Mouse (Mus musculus): Measurements from ENCODE around the gene Duxf3.
"Not testable (repeated sequence)": the region's sequence is repeated elsewhere in the genome, so short reads cannot be mapped to it uniquely, and the experiment has no call there.

Gene Duxf3

GRCm38 (mm10) chr10:58223161-58223560 lies 9.3 kb downstream of the Duxf3 start:
- DNase-seq (ENCODE audit: low read depth, low spot score), result not testable (repeated sequence)

- DNase-seq (ENCODE audit: low read depth, low spot score), result not testable (repeated sequence)
These were observed 10.9 kb downstream of the Duxf3 start for GRCm38 (mm10) chr10:58221571-58221970.

GRCm38 (mm10) chr10:58220726-58221125 lies 11.7 kb downstream of the Duxf3 start:
- no peak for DNase-seq (ENCODE audit: low read depth, low spot score)

- DNase-seq (ENCODE audit: low read depth, low spot score), result no peak
These were observed 15.1 kb downstream of the Duxf3 start for GRCm38 (mm10) chr10:58217366-58217765.

- no peak for DNase-seq (ENCODE audit: low read depth, low spot score)
These were observed 17.1 kb downstream of the Duxf3 start for GRCm38 (mm10) chr10:58215353-58215752.

GRCm38 (mm10) chr10:58214934-58215333 lies 17.5 kb downstream of the Duxf3 start:
- DNase-seq (ENCODE audit: low read depth, low spot score), result no peak

GRCm38 (mm10) chr10:58214497-58214896 lies 18.0 kb downstream of the Duxf3 start:
- DNase-seq (ENCODE audit: low read depth, low spot score), result no peak

GRCm38 (mm10) chr10:58212230-58212629 lies 20.2 kb downstream of the Duxf3 start:
- no peak for DNase-seq (ENCODE audit: low read depth, low spot score)

- DNase-seq (ENCODE audit: low read depth, low spot score), result no peak
These were observed 21.3 kb downstream of the Duxf3 start for GRCm38 (mm10) chr10:58211213-58211612.

- no peak for DNase-seq (ENCODE audit: low read depth, low spot score)
These were observed 22.0 kb downstream of the Duxf3 start for GRCm38 (mm10) chr10:58210514-58210913.

- no peak for DNase-seq (ENCODE audit: low read depth, low spot score)
These were observed 22.6 kb downstream of the Duxf3 start for GRCm38 (mm10) chr10:58209710-58210467.

GRCm38 (mm10) chr10:58206639-58207404 lies 25.7 kb downstream of the Duxf3 start:
- no peak for DNase-seq (ENCODE audit: low read depth, low spot score)

- no peak for DNase-seq (ENCODE audit: low read depth, low spot score)
These were observed 26.5 kb downstream of the Duxf3 start for GRCm38 (mm10) chr10:58205986-58206385.

Data from skeletal muscle tissue, adult 2 months (tissue).